Mouse (Mus musculus) lung, embryonic 15.5 days (tissue): ENCODE data around the gene Fam71b. TPM values are rescaled to one million over a fixed set of nuclear protein-coding genes. Genes with fewer than 3 reads are reported as not detected.

Experiments used
- ATAC-seq: fragments of 200-750 bp; cut with Nextera tagmentation; 2 replicates; pipeline ENCODE4 v1.8.0; 2017; ENCODE audit warnings: moderate number of reproducible peaks, borderline replicate concordance; ENCODE audit not compliant: low FRiP score, low TSS enrichment; ENCODE audit errors: extremely low read depth
- H3K27ac ChIP-seq: fragments of 300-500 bp; sonication (generic); 2 replicates; pipeline ENCODE4 v1.5.1; 2015; ENCODE audit warnings: moderate library complexity, mild to moderate bottlenecking, inconsistent platforms
- H3K27me3 ChIP-seq: fragments of 300-500 bp; sonication (generic); 2 replicates; pipeline ENCODE4 v1.6.1; 2015; ENCODE audit warnings: inconsistent platforms
- H3K36me3 ChIP-seq: fragments of 300-500 bp; sonication (generic); 2 replicates; pipeline ENCODE4 v1.6.1; 2015; ENCODE audit warnings: inconsistent platforms
- H3K4me1 ChIP-seq: fragments of 300-500 bp; sonication (generic); 2 replicates; pipeline ENCODE4 v1.6.1; 2015; ENCODE audit warnings: inconsistent platforms
- H3K4me2 ChIP-seq: fragments of 300-500 bp; sonication (generic); 2 replicates; pipeline ENCODE4 v1.6.1; 2015; ENCODE audit warnings: inconsistent platforms, mild to moderate bottlenecking, moderate library complexity
- H3K4me3 ChIP-seq: fragments of 300-500 bp; sonication (generic); 2 replicates; pipeline ENCODE4 v1.5.1; 2015; ENCODE audit warnings: mild to moderate bottlenecking, inconsistent platforms
- H3K9ac ChIP-seq: fragments of 300-500 bp; sonication (generic); 2 replicates; pipeline ENCODE4 v1.6.1; 2015; ENCODE audit warnings: inconsistent platforms
- H3K9me3 ChIP-seq: fragments of 300-500 bp; sonication (generic); 2 replicates; pipeline ENCODE4 v1.6.1; 2016; ENCODE audit warnings: inconsistent platforms
- WGBS: fragments of 180-500 bp; shearing (Covaris S2); methylation state at CpG from one replicate; pipeline ENCODE4 v1.1.7; 2015; 5-methylcytosine and 5-hydroxymethylcytosine counted together
- polyA plus RNA-seq: library from polyadenylated mRNA; unstranded; fragments of >200 nt; fragmentation: Nextera tagmentation; extraction: Ambion mirVana; gene quantifications from 2 replicates; pipeline ENCODE4 v1.2.1, GENCODE M21; 2015

The Fam71b gene
- polyA plus RNA-seq, 1 experiment from 2014 or later, result 0.06 TPM

DNA sequence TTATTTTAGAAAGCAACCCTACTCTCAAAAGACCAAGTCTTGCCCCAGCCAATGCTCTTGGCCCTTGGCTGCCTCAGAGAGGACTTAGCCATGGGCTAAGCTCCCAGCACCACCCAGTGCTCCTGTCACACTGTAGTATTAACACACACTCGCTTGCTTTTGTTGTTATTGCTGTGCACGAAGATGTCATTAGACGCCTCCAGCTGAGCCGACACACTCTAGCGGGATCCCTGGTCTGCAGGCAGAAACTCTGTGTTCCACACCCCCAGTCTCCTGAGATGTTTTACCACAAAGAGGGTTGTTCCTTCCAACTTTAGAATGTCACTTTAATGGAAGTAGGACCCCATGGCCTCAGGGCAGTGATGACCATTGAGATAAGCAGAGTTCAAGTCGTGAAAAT, 7.9 kb upstream of the Fam71b start:
- Histone ChIP-seq H3K4me2 (no peak overlapping the region), H3K9ac (no peak overlapping the region), H3K4me1 (no peaks in the 10 kb centered on the region), H3K9me3 (no peaks in the 10 kb centered on the region), H3K4me3 (no peak overlapping the region), H3K27ac (no peak overlapping the region), H3K27me3 (no peaks in the 10 kb centered on the region), H3K36me3 (no peaks in the 10 kb centered on the region)
- WGBS, result 42% methylated on average over 6 of the region's 6 CpGs
- ATAC-seq, result no peak

DNA sequence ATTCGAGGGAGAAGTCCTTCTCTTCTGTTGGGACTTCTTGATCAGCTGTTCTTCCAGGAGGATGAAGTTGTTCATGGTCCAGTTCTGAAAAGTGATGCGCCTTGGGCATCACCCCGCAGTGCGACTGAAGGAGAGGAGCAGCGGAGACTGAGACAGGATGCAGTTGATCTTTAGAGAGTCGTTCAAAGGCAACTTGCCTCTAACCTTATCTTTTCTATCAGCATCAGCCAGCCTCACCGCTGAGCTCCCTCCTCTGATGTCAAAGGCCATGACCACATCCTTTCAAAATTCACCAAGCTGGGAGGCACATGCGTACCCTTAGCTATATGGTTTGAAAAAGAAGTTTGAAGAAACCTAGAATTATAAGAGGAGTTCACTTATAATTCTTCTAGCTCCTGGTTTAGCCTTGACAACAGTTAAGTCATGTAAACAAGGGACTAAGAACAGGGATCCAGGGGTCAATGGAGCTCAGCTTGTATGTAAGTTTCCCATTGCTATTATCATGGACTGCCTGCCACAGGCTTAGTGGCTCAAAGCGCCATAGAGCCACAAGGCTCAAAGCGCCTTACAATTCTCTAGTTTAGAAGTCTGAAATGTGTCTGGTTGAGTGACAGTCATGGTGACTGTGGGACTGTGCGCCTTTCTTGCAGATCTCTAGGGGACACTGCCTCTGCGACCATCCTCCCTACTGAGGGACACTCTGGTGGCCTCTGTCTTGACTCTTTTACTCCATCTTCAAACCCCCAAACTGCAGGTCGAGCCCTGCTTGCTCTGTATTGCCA, 6.8 kb upstream of the Fam71b start, which contains the start of gene Itk:
Gene Itk, minus strand, starts transcription at position 180 of the 782 bp plus-strand sequence.
- Histone ChIP-seq H3K4me2 (no peak within 1 kb of the TSS), H3K36me3 (no peaks in the 10 kb centered on the region), H3K27me3 (no peaks in the 10 kb centered on the region), H3K4me3 (no peak within 1 kb of the TSS), H3K9me3 (no peaks in the 10 kb centered on the region), H3K27ac (no peak within 1 kb of the TSS), H3K4me1 (no peaks in the 10 kb centered on the region), H3K9ac (no peak within 1 kb of the TSS)
- no peak for ATAC-seq
- 70% methylated on average over 13 of the region's 13 CpGs for WGBS

DNA sequence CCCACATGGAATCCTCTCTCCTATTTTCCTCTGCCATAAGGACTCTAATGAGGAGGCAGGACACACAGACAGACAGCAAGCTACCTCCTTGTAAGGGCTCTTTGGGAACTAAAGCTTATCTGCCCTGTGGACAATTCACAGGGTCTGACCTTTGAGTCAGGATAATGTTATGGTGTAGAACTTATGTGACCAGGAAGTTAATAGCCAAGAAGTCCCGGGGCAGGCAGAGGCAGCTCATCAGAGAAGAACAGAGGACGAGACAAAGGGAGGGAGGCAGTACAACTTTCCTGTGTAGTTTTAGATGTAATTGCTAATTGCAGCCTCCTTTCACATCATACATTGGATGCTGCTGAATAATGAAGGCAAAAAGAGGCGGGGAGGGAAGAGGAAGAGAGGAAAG, 5.7 kb upstream of the Fam71b start:
- Histone ChIP-seq H3K27ac (no peak overlapping the region), H3K27me3 (no peaks in the 10 kb centered on the region), H3K4me3 (no peak overlapping the region), H3K9ac (no peak overlapping the region), H3K36me3 (no peaks in the 10 kb centered on the region), H3K4me2 (no peak overlapping the region), H3K4me1 (no peaks in the 10 kb centered on the region), H3K9me3 (no peaks in the 10 kb centered on the region)
- ATAC-seq, result no peak
- 51% methylated on average over 3 of the region's 3 CpGs for WGBS

DNA sequence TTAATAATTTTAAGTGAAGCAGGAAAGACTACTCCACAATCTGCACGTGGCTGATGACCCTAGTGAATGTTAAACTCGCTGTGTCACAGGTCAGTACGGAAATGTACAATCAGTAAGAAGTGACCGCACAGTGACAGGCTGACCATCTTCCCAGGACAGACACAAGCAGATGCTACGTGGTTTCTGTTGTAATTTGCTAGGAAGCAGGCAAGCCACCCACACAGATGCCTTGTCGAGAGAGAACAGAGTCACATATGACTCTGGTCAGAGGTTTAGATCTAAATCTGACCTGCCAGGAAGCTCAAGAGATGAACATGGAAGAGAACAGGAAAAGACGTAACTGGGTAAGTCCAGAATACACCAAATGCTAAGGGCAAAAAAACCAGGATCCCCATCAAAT, 3.5 kb upstream of the Fam71b start:
- no peak for ATAC-seq
- Histone ChIP-seq H3K27me3 (no peaks in the 10 kb centered on the region), H3K4me1 (no peaks in the 10 kb centered on the region), H3K4me3 (no peak overlapping the region), H3K27ac (no peak overlapping the region), H3K4me2 (no peak overlapping the region), H3K36me3 (no peaks in the 10 kb centered on the region), H3K9me3 (no peaks in the 10 kb centered on the region), H3K9ac (no peak overlapping the region)
- WGBS, result 74% methylated on average over 7 of the region's 7 CpGs

DNA sequence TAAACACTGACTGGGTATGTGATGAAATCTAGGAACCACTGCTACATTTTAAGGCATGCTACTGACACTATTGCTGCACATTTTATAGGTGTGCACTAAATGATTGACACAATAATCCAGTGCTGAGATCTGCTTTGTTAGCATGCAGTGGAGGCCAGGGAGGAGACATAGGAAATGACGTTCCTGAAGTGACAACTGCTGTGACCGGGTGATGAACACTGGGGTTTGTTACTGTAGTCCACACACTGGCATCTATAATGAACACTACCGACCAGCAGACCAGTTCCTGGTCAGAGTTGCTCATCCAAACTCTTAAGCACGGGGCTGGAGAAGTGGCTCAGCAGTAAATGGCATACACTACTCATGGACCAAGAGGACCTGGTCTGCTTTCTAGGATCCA, 2.9 kb upstream of the Fam71b start:
- Histone ChIP-seq H3K9me3 (no peaks in the 10 kb centered on the region), H3K4me2 (no peak overlapping the region), H3K4me1 (no peaks in the 10 kb centered on the region), H3K9ac (no peak overlapping the region), H3K36me3 (no peaks in the 10 kb centered on the region), H3K4me3 (no peak overlapping the region), H3K27me3 (no peaks in the 10 kb centered on the region), H3K27ac (no peak overlapping the region)
- no peak for ATAC-seq
- WGBS, result 74% methylated on average over 4 of the region's 4 CpGs

DNA sequence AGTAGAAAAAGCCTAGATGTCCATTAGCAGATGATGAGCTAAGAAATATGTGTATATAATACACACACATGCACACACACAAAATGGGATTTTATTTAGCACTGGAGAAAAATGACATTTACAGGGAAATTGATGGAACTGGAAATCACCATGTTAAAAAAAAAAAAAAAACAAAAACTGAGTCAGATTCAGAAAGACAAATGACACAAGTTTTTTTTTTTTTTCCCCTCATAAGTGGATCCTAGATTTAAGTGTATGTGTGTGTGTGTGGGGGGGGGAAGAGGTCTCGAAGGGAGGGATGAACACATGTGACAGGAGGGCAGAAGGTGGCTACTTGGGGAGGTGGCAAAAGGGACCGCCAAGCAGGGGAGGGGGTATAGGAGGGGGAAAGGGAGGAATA, 1.3 kb upstream of the Fam71b start:
- Histone ChIP-seq H3K9ac (no peak overlapping the region), H3K4me1 (no peaks in the 10 kb centered on the region), H3K9me3 (no peaks in the 10 kb centered on the region), H3K27ac (no peak overlapping the region), H3K36me3 (no peaks in the 10 kb centered on the region), H3K4me2 (no peak overlapping the region), H3K27me3 (no peaks in the 10 kb centered on the region), H3K4me3 (no peak overlapping the region)
- 65% methylated on average over 2 of the region's 2 CpGs for WGBS
- ATAC-seq, result no peak

DNA sequence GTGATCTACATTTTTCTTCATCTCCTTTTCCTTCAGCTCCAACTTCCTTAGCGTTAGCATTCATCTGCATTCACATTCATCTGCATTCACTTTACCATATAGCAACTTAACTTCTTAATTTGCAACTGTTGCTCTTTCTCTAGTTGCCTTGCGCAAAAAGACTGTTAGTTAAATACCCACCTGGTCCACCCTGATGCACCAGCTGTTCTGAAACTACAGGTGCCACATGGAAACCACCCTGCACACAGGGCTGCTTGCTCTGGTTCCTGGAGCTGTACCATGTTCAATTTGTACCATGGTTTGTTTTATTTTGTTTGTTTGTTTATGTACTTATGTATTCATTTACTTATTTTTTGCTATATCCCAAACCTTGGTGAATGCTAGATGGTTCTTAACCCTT, 661 bp upstream of the Fam71b start:
- H3K9ac ChIP-seq, result no peak overlapping the region
- no peak for ATAC-seq
- no peaks in the 10 kb centered on the region for H3K36me3 ChIP-seq
- H3K27me3 ChIP-seq, result no peaks in the 10 kb centered on the region
- no peak overlapping the region for H3K4me2 ChIP-seq
- WGBS, result 84% methylated on average over 2 of the region's 2 CpGs
- H3K4me3 ChIP-seq, result no peak overlapping the region
- no peaks in the 10 kb centered on the region for H3K4me1 ChIP-seq
- H3K27ac ChIP-seq, result no peak overlapping the region
- H3K9me3 ChIP-seq, result no peaks in the 10 kb centered on the region

DNA sequence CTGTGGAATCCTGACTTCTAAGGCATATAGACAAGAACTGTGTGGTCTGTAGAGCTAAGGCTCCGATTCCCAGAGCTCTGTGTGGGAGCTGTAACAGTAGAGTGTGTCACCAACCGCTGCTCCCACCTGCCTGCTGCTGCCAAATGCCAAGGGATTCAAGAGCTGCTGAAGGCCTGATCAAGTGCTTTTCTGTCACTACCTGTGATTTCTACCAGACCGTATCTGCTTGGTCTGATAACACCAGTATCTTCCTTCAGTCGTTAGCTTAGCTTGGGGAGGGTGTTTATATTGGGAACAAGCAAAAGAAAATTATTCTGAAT, 461 bp downstream of the Fam71b start:
- ATAC-seq, result no peak; the same call in 1 of the 2 replicates
- Histone ChIP-seq H3K4me3 (no peak overlapping the region), H3K9me3 (no peaks in the 10 kb centered on the region), H3K9ac (no peak overlapping the region), H3K27me3 (no peaks in the 10 kb centered on the region), H3K36me3 (no peaks in the 10 kb centered on the region), H3K27ac (no peak overlapping the region), H3K4me1 (no peaks in the 10 kb centered on the region), H3K4me2 (no peak overlapping the region)
- 61% methylated on average over 4 of the region's 4 CpGs for WGBS

DNA sequence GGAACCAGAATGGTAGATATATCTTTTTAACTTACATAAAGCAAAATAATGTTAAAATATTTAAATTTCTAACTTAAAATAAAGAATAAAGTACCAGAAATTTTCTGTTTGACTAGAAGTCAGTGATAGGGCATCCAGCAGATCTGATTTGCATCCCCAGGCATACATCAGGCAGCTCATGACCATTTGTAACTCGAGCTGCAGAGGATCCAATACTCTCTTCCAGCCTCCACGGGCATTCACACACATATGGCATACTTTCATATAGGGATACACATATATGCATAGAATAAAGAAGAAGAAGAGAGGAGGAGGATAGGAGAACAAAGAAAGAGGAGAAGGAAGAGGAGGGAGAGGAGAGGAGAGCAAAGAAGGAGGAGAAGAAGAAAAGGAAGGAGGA, 1.5 kb downstream of the Fam71b start:
- Histone ChIP-seq H3K9me3 (no peaks in the 10 kb centered on the region), H3K36me3 (no peaks in the 10 kb centered on the region), H3K9ac (no peak overlapping the region), H3K4me3 (no peak overlapping the region), H3K27me3 (no peaks in the 10 kb centered on the region), H3K27ac (no peak overlapping the region), H3K4me2 (no peak overlapping the region), H3K4me1 (no peaks in the 10 kb centered on the region)
- WGBS, result 27% methylated on average over 2 of the region's 2 CpGs
- ATAC-seq, result no peak

DNA sequence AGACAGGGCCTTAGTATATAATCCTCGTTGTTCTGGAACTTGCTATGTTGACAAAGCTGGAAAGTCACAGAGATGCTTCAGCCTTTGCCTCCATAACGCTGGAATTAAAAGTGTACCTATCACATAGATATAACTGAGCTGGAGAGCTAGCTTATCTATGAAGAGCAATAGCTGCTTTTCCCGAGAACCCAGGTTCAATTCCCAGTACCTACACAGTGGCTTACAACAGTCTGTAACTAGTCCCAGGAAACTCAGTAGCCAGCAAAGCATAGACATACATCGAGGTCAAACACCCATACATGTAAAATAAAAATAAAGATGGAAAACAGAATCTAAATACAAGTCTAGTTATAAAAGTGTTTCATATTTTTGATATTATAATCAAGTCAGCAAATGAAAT, 2.1 kb downstream of the Fam71b start:
- no peak overlapping the region for H3K27ac ChIP-seq
- H3K4me3 ChIP-seq, result no peak overlapping the region
- ATAC-seq, result no peak
- H3K9ac ChIP-seq, result no peak overlapping the region
- H3K27me3 ChIP-seq, result no peaks in the 10 kb centered on the region
- no peaks in the 10 kb centered on the region for H3K9me3 ChIP-seq
- no peaks in the 10 kb centered on the region for H3K36me3 ChIP-seq
- H3K4me2 ChIP-seq, result no peak overlapping the region
- 77% methylated on average over 4 of the region's 4 CpGs for WGBS
- no peaks in the 10 kb centered on the region for H3K4me1 ChIP-seq

DNA sequence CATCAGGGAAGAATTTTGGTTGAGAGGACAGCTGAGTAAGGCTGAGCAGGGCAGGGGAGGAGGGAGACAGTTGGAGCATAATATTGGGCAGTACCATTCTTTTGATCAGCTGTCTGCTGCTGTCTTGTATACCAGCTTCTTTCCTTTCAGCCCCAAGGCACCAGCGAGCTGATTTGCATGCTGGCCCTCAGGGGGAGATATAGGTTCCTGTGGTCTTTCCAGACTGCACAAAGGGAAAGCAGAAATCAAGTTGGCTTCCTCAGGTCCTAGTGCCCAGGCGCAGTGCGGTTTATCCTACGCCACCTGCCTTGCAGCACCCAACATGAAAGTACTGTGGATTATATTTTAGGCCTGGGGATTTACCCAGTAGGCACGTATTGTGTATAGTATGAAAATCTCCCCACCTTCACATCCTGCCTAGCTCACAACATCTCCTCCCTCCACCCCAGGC, 2.6 kb downstream of the Fam71b start:
- H3K36me3 ChIP-seq, result no peaks in the 10 kb centered on the region
- 72% methylated on average over 5 of the region's 5 CpGs for whole genome bisulfite sequencing

DNA sequence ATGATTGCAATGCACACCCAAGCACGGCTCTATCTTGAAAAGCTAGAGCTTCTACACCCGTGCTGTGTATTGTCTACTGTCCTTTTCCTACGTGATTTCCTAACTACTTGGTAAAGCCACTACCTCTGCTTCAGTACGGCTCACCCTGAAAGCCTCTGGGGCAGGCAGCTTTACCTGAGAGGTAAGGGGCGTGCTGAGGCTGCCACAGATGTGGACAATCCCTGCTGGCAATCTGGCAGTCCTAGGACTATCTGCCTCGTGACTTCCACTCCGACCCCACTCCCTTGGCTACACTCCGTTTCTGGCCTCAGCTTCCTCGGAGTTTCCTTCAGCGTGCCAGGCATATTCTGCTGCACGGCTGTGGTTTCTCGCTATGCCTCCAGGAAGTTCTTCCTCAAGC, 5.2 kb downstream of the Fam71b start:
- Histone ChIP-seq H3K27me3 (no peaks in the 10 kb centered on the region), H3K9me3 (no peaks in the 10 kb centered on the region), H3K4me3 (no peak overlapping the region), H3K27ac (no peak overlapping the region), H3K4me2 (no peak overlapping the region), H3K36me3 (no peaks in the 10 kb centered on the region), H3K9ac (no peak overlapping the region), H3K4me1 (no peaks in the 10 kb centered on the region)
- ATAC-seq, result no peak
- WGBS, result 64% methylated on average over 12 of the region's 12 CpGs

More for the DNA sequence above, 2.6 kb downstream of the Fam71b start:
- Histone ChIP-seq H3K27ac (no peak overlapping the region), H3K27me3 (no peaks in the 10 kb centered on the region), H3K4me2 (no peak overlapping the region), H3K4me3 (no peak overlapping the region), H3K9ac (no peak overlapping the region), H3K4me1 (no peaks in the 10 kb centered on the region), H3K9me3 (no peaks in the 10 kb centered on the region)
- ATAC-seq, result no peak

DNA sequence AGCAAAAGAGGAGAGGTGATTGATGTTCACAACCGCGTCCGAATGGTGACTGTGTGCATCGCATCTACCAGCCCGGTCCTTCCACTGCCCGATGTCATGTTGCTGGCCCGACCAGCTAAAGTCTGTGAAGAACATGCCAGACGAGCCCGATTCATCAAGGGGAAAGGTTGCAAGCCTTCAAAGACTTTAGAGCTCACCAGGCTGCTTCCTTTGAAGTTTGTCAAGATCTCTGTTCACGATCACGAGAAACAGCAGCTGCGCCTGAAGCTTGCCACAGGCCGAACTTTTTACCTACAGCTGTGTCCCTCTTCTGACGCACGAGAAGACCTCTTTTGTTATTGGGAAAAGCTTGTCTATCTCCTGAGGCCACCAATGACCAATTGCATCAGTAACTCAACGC, 8.6 kb downstream of the Fam71b start:
- Histone ChIP-seq H3K9me3 (no peaks in the 10 kb centered on the region), H3K4me1 (no peaks in the 10 kb centered on the region), H3K36me3 (no peaks in the 10 kb centered on the region), H3K4me3 (no peak overlapping the region), H3K4me2 (no peak overlapping the region), H3K27ac (no peak overlapping the region), H3K9ac (no peak overlapping the region), H3K27me3 (no peaks in the 10 kb centered on the region)
- no peak for ATAC-seq
- 79% methylated on average over 16 of the region's 16 CpGs for WGBS
